Mouse (Mus musculus) G1E (cell line): ENCODE measurements around the gene Rtn4rl2. TPM values are rescaled to one million over a fixed set of nuclear protein-coding genes. Genes with fewer than 3 reads are reported as not detected.

Experiments used
- ATAC-seq: 2 replicates; pipeline ENCODE4 v1.8.0; 2016; ENCODE audit warnings: mild to moderate bottlenecking; ENCODE audit not compliant: insufficient number of reproducible peaks, poor library complexity, low FRiP score, severe bottlenecking; ENCODE audit errors: extremely low read depth
- DNase-seq: peaks from one replicate; pipeline ENCODE4 v3.0.0; 2012; ENCODE audit warnings: low spot score
- H3K27me3 ChIP-seq: 2 replicates; pipeline ENCODE4 v1.6.1; 2012; ENCODE audit warnings: mild to moderate bottlenecking, low read length, inconsistent platforms; ENCODE audit not compliant: insufficient read depth
- H3K36me3 ChIP-seq: replicated peaks from 2 replicates; pipeline ENCODE3; 2012; ENCODE audit warnings: mild to moderate bottlenecking, inconsistent platforms
- H3K4me1 ChIP-seq: 2 replicates; pipeline ENCODE4 v1.6.1; 2012; ENCODE audit warnings: low read depth, low read length, inconsistent platforms, mixed read lengths; ENCODE audit not compliant: insufficient read depth
- H3K4me3 ChIP-seq: 2 replicates; pipeline ENCODE4 v1.5.1; 2012; ENCODE audit warnings: low read depth, mild to moderate bottlenecking, inconsistent platforms, low read length, moderate library complexity, mixed read lengths
- H3K9me3 ChIP-seq: replicated peaks from 2 replicates; pipeline ENCODE4 v1.6.1; 2012; ENCODE audit warnings: inconsistent platforms
- CTCF ChIP-seq: IDR thresholded peaks from 2 replicates; pipeline ENCODE4 v1.5.1; 2012; ENCODE audit warnings: low read depth, low read length, inconsistent platforms, mixed read lengths
- GATA1 ChIP-seq: IDR thresholded peaks from 2 replicates; pipeline ENCODE4 v1.6.1; 2012; ENCODE audit warnings: borderline replicate concordance, low read length, inconsistent platforms, mixed read lengths
- GATA2 ChIP-seq: IDR thresholded peaks from 2 replicates; pipeline ENCODE4 v1.6.1; 2012; ENCODE audit warnings: low read depth, low read length, inconsistent platforms, borderline replicate concordance
- POLR2AphosphoS5 ChIP-seq: IDR thresholded peaks from 2 replicates; pipeline ENCODE4 v1.6.1; 2012; ENCODE audit warnings: low read depth, low read length, inconsistent platforms; ENCODE audit not compliant: insufficient replicate concordance
- TAL1 ChIP-seq: conservative IDR thresholded peaks from 2 replicates; pipeline ENCODE4 v1.6.1; 2012; ENCODE audit warnings: low read depth, low read length, inconsistent platforms, mixed read lengths
- polyA plus RNA-seq: library from polyadenylated mRNA; stranded (reverse); fragments of >175 nt; gene quantifications from 2 replicates; pipeline ENCODE4 v1.2.3, GENCODE M21; 2012
- total RNA-seq, 2 experiments: library from RNA; stranded (forward) in 1 of 2; stranded (reverse) in 1 of 2; fragments of 200-1000 nt in 1 of 2; fragments of >200 nt in 1 of 2; fragmentation: Nextera tagmentation in 1 of 2; gene quantifications; 2 replicates each; pipeline ENCODE4 v1.2.3; 2014 to 2017

Gene Rtn4rl2
- total and polyA plus RNA-seq, 3 experiments, result not detected

- Histone ChIP-seq H3K4me1 (peaks cover 4% of the 10 kb centered on the region), H3K36me3 (no peaks in the 10 kb centered on the region), H3K9me3 (no peaks in the 10 kb centered on the region), H3K4me3 (no peak overlapping the region), H3K27me3 (peaks cover 45% of the 10 kb centered on the region)
- DNase-seq (no peak), ATAC-seq (no peak)
- TF ChIP-seq GATA2 (no peak), CTCF (no peak), GATA1 (no peak), POLR2AphosphoS5 (no peak), TAL1 (no peak)
Observed at GRCm38 (mm10) chr2:84851130-84852040, 35.1 kb downstream of the Rtn4rl2 start.

- H3K36me3 ChIP-seq, result no peaks in the 10 kb centered on the region
- DNase-seq, result no peak
- ATAC-seq, result no peak
- TF ChIP-seq CTCF (no peak), POLR2AphosphoS5 (no peak), TAL1 (no peak), GATA1 (no peak)
- no peaks in the 10 kb centered on the region for H3K9me3 ChIP-seq
- H3K27me3 ChIP-seq, result peaks cover 41% of the 10 kb centered on the region
- peaks cover 4% of the 10 kb centered on the region; the same call in 1 of the 2 replicates for H3K4me1 ChIP-seq
- no peak overlapping the region for H3K4me3 ChIP-seq
Observed at GRCm38 (mm10) chr2:84850407-84851129, 35.9 kb downstream of the Rtn4rl2 start.

- DNase-seq (no peak), ATAC-seq (no peak)
- TF ChIP-seq CTCF (no peak), POLR2AphosphoS5 (no peak), GATA2 (no peak), TAL1 (no peak), GATA1 (no peak)
- Histone ChIP-seq H3K9me3 (no peaks in the 10 kb centered on the region), H3K4me3 (no peak overlapping the region), H3K36me3 (no peaks in the 10 kb centered on the region), H3K27me3 (peaks cover 50% of the 10 kb centered on the region), H3K4me1 (peaks cover 6% of the 10 kb centered on the region; the same call in 1 of the 2 replicates)
Observed at GRCm38 (mm10) chr2:84845226-84845625, 41.3 kb downstream of the Rtn4rl2 start.

GRCm38 (mm10) chr2:84843654-84844053, 42.9 kb downstream of the Rtn4rl2 start:
- DNase-seq, result no peak
- Histone ChIP-seq H3K4me1 (peaks cover 8% of the 10 kb centered on the region), H3K36me3 (no peaks in the 10 kb centered on the region), H3K9me3 (no peaks in the 10 kb centered on the region), H3K27me3 (peaks cover 55% of the 10 kb centered on the region), H3K4me3 (no peak overlapping the region)
- TF ChIP-seq TAL1, result no peak
- TF ChIP-seq GATA2, result no peak
- TF ChIP-seq CTCF, result no peak
- no peak for TF ChIP-seq POLR2AphosphoS5
- no peak for TF ChIP-seq GATA1
- no peak for ATAC-seq

- peaks cover 8% of the 10 kb centered on the region for H3K4me1 ChIP-seq
Observed at GRCm38 (mm10) chr2:84841905-84842304, 44.6 kb downstream of the Rtn4rl2 start.

GRCm38 (mm10) chr2:84840748-84841563, 45.6 kb downstream of the Rtn4rl2 start:
- DNase-seq (no peak), ATAC-seq (no peak)
- Histone ChIP-seq H3K4me3 (no peak overlapping the region), H3K9me3 (no peaks in the 10 kb centered on the region), H3K27me3 (peaks cover 66% of the 10 kb centered on the region), H3K4me1 (peaks cover 8% of the 10 kb centered on the region), H3K36me3 (no peaks in the 10 kb centered on the region)
- TF ChIP-seq GATA1 (no peak), CTCF (no peak), POLR2AphosphoS5 (no peak), TAL1 (no peak), GATA2 (no peak)

More at GRCm38 (mm10) chr2:84841905-84842304, 44.6 kb downstream of the Rtn4rl2 start:
- DNase-seq (peak; percentile 14), ATAC-seq (no peak)
- Histone ChIP-seq H3K4me3 (no peak overlapping the region), H3K9me3 (no peaks in the 10 kb centered on the region), H3K36me3 (no peaks in the 10 kb centered on the region), H3K27me3 (peaks cover 62% of the 10 kb centered on the region)
- TF ChIP-seq POLR2AphosphoS5 (no peak), CTCF (no peak), TAL1 (no peak), GATA1 (no peak), GATA2 (no peak)
